Mouse (Mus musculus): ENCODE measurements around the gene Emilin2. TPM values are rescaled to one million over a fixed set of nuclear protein-coding genes. Genes with fewer than 3 reads are reported as not detected.

Gene Emilin2
- polyA plus RNA-seq (2017; shearing (Covaris generic)), result 0.06 TPM

DNA sequence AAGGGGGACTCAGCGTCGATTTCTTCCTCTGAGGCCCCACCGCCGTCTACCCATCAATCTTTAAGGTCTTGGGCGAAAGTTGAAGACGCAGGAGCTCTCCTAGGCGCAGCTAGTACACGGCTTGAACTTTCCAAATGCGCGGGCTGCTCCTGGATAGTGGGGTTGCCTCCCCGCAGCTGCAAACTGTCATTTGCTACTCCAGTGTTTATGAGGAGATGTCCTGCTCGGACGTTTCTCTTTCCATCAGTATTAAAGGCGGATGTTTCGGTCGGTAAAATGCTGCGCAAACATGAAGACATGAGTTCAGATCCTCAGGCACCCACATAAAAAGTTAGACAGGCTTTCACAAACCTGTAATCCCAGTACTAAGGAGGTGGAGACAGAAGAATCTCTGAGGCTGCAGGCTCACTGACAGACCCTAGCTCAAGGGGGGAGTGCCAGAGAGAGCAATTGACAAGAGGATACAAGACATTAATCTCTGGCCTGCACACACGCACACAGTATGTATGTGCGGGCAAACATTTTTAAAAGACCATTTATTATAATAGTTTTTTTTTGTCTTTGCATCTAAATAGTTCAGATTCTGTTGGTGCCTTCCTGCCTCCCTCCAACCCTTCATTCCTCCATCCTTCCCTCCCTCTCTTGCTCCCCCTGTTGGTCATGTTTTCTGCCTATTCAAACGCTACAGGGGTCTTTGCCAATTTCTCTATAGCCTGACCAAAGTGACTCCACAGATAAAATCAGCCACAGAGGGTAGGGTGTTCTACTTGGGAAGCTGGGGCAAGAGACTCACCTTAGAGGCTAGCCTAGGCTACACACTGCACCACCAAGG lies at the start of gene Emilin2:
Gene Emilin2, minus strand, starts transcription at position 639 of the 832 bp plus-strand sequence.

Other genes with a start within 250 kb of the Emilin2 start
- gene Lpin2, start 129.4 kb downstream of the Emilin2 start, polyA plus RNA-seq (2017; shearing (Covaris generic)), result 25.8 TPM
- gene Gm4707, start 147.9 kb upstream of the Emilin2 start, polyA plus RNA-seq (2017; shearing (Covaris generic)), result 4.1 TPM
- 142 TPM for gene Smchd1, start 163.4 kb upstream of the Emilin2 start, polyA plus RNA-seq (2017; shearing (Covaris generic))
- 10.7 TPM for gene Ndc80, start 214.9 kb upstream of the Emilin2 start, polyA plus RNA-seq (2017; shearing (Covaris generic))
- gene Spdya, start 240.1 kb upstream of the Emilin2 start, polyA plus RNA-seq (2017; shearing (Covaris generic)), result 0.56 TPM